Mouse (Mus musculus) liver, embryonic 15.5 days (tissue): ENCODE results near the gene Acvr2b. TPM values are rescaled to one million over a fixed set of nuclear protein-coding genes. Genes with fewer than 3 reads are reported as not detected.

ENCODE experiments used
- ATAC-seq: fragments of 200-750 bp; cut with Nextera tagmentation; 2 replicates; pipeline ENCODE4 v1.8.0; 2017; ENCODE audit warnings: moderate number of reproducible peaks, mild to moderate bottlenecking, moderate library complexity; ENCODE audit not compliant: insufficient read depth
- H3K27ac ChIP-seq: fragments of 300-500 bp; sonication (generic); replicated peaks from 2 replicates; pipeline ENCODE4 v1.5.1; 2015; ENCODE audit warnings: mild to moderate bottlenecking, inconsistent platforms
- H3K27me3 ChIP-seq: fragments of 300-500 bp; sonication (generic); 2 replicates; pipeline ENCODE4 v1.6.1; 2015; ENCODE audit warnings: mild to moderate bottlenecking, inconsistent platforms
- H3K36me3 ChIP-seq: fragments of 300-500 bp; sonication (generic); replicated peaks from 2 replicates; pipeline ENCODE4 v1.6.1; 2015; ENCODE audit warnings: moderate library complexity, mild to moderate bottlenecking, inconsistent platforms
- H3K4me1 ChIP-seq: fragments of 300-500 bp; sonication (generic); replicated peaks from 2 replicates; pipeline ENCODE4 v1.6.1; 2015; ENCODE audit warnings: inconsistent platforms
- H3K4me2 ChIP-seq: fragments of 300-500 bp; sonication (generic); 2 replicates; pipeline ENCODE4 v1.6.1; 2015; ENCODE audit warnings: moderate library complexity, mild to moderate bottlenecking, inconsistent platforms
- H3K4me3 ChIP-seq: fragments of 300-500 bp; sonication (generic); replicated peaks from 2 replicates; pipeline ENCODE4 v1.5.1; 2015; ENCODE audit warnings: mild to moderate bottlenecking, inconsistent platforms
- H3K9ac ChIP-seq: fragments of 300-500 bp; sonication (generic); 2 replicates; pipeline ENCODE4 v1.6.1; 2015; ENCODE audit warnings: moderate library complexity, mild to moderate bottlenecking, inconsistent platforms
- H3K9me3 ChIP-seq: fragments of 300-500 bp; sonication (generic); replicated peaks from 2 replicates; pipeline ENCODE4 v1.6.1; 2016; ENCODE audit warnings: inconsistent platforms
- WGBS: fragments of 180-500 bp; shearing (Covaris S2); methylation state at CpG from one replicate; pipeline ENCODE4 v1.1.7; 2015; ENCODE audit warnings: mixed read lengths; ENCODE audit not compliant: insufficient replicate concordance; 5-methylcytosine and 5-hydroxymethylcytosine counted together
- polyA plus RNA-seq: library from polyadenylated mRNA; unstranded; fragments of >200 nt; fragmentation: Nextera tagmentation; extraction: Ambion mirVana; gene quantifications from 2 replicates; pipeline ENCODE4 v1.2.1, GENCODE M21; 2015

Gene Acvr2b
- polyA plus RNA-seq, 1 experiment from 2014 or later = 3.2 TPM

DNA sequence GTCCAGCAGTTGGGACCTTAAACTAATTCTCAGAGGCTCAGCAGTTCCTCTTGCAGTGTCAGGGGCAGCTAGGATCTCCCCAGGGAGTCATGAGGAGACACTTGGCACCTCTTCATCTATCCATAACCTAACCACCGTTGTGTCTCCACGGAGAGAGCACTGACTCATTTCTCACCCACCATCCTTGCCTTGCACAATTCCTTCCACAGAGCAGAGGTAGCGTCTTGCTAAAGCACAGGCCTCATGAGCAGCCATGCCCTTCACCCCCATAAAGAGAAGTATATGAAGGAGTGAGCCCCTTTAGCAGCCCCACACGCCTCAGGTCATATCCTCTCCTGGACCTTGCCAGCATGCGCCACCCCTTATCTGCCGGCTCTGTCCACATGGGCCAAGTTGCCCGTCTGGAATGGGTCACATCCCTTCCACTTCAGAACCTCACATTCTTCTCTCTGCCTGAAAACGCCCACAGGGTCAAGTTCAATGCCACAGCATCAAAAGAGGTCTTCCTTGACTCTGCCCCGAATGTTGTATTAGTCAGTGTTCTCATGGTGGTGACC lies 71.8 kb downstream of the Acvr2b start:
- Histone ChIP-seq H3K9me3 (no peaks in the 10 kb centered on the region), H3K4me3 (no peak overlapping the region), H3K27me3 (no peaks in the 10 kb centered on the region), H3K27ac (no peak overlapping the region), H3K9ac (no peak overlapping the region), H3K4me2 (no peak overlapping the region), H3K36me3 (no peaks in the 10 kb centered on the region), H3K4me1 (peaks cover 34% of the 10 kb centered on the region)
- WGBS = 60% methylated on average over 9 of the region's 9 CpGs
- ATAC-seq = no peak

DNA sequence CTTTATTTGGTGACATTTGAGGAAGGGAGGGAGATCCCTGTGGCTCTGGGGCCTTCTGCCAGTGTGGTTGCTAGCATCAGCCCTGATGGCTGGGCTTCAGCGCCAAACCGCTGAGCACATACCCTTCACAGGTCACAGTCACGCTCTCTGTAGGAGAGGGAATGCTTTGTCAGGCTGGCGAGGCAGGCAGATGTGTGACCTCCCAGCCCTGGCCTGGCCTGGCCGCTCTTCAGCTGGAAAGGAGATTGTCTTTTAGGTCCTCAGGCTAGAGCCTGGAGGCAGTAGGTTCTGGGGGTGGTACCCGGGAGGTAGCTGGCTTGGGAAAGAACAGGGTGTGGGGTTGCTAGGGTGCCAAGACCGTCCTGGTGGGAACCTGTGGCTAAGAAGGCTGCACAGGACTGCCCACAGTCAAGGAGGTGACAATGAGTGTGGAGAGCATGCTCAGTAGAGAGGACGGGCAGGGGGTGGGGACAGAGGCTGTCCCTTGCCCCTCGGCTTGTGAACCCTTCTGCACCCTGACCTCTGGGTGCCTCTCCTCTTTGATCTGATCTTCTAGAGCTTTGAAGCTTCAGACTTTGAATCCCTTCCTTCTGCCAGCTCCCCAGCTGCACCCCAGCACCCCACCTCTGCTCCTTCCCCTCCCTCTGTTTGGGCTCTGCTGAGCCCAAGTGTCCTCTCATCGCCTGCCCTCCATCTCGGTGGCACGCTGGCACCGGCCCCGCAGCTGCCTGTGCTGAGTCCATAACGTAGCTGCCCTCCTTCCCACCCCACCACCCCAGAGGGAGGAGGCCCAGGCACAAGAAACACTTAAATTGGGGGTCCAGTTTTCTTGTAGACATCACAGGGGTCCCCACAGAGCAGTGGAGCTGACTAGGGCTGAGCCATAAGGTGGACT lies 73.0 kb downstream of the Acvr2b start:
- Histone ChIP-seq H3K4me3 (no peak overlapping the region), H3K9ac (no peak overlapping the region), H3K4me2 (no peak overlapping the region), H3K4me1 (peaks cover 22% of the 10 kb centered on the region), H3K36me3 (no peaks in the 10 kb centered on the region), H3K27ac (no peak overlapping the region), H3K9me3 (no peaks in the 10 kb centered on the region), H3K27me3 (no peaks in the 10 kb centered on the region)
- ATAC-seq = no peak
- WGBS = 59% methylated on average over 15 of the region's 15 CpGs

DNA sequence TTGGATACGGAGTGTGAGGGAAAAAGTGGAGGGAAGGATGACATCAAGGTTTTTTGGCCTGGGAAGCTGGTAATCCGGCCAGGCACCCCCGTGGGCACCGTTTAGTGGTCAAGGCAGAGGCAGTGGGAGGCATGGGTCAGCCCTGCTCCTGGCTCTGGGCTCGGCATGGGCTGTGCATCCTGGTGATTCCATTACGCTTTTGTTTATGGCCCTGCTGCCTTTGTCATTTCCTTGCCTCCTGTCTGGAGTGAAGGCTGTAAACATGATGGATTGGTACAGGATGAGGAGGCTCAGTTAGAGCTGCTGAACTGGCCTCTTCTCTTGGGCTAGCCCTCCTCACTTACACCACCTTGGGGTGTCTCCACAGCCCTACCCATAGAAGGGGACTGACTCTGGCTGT lies 75.8 kb downstream of the Acvr2b start:
- H3K4me1 ChIP-seq = peaks cover 16% of the 10 kb centered on the region
- no peaks in the 10 kb centered on the region for H3K36me3 ChIP-seq
- no peaks in the 10 kb centered on the region for H3K27me3 ChIP-seq
- no peak overlapping the region for H3K4me3 ChIP-seq
- H3K9ac ChIP-seq = no peak overlapping the region
- H3K27ac ChIP-seq = no peak overlapping the region
- H3K9me3 ChIP-seq = no peaks in the 10 kb centered on the region
- 37% methylated on average over 6 of the region's 6 CpGs for WGBS
- no peak for ATAC-seq
- H3K4me2 ChIP-seq = no peak overlapping the region

DNA sequence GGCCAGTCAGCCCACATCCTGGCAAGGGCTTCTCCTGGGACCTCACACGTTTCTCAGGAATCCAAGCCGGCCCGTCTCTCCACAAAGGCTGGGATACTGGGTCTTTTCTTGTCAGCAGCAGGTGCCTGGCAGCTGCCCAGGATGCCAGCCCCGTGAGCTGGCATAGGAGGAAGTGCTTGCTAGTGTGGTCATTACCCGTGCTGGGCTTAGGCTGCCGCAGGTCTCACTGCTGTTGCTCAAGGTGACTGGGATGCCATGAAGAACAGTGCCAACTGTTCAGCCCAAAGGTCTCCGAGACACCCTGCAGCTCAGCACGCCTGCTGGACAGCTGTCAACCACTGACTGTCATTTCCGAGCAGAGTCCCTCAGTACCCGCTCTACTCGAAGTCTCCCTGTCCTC lies 76.4 kb downstream of the Acvr2b start:
- Histone ChIP-seq H3K9me3 (no peaks in the 10 kb centered on the region), H3K27ac (no peak overlapping the region), H3K4me2 (no peak overlapping the region), H3K9ac (no peak overlapping the region), H3K4me1 (peaks cover 10% of the 10 kb centered on the region), H3K27me3 (no peaks in the 10 kb centered on the region), H3K4me3 (no peak overlapping the region), H3K36me3 (no peaks in the 10 kb centered on the region)
- no peak for ATAC-seq
- 67% methylated on average over 11 of the region's 11 CpGs for WGBS

- H3K27ac ChIP-seq = no peak overlapping the region
- no peaks in the 10 kb centered on the region for H3K36me3 ChIP-seq
- WGBS = 56% methylated on average over 8 of the region's 8 CpGs
- no peak for ATAC-seq
- H3K9me3 ChIP-seq = no peaks in the 10 kb centered on the region
- H3K9ac ChIP-seq = no peak overlapping the region
- H3K4me2 ChIP-seq = no peak overlapping the region
- H3K27me3 ChIP-seq = no peaks in the 10 kb centered on the region
- no peak overlapping the region for H3K4me3 ChIP-seq
- peaks cover 9% of the 10 kb centered on the region for H3K4me1 ChIP-seq
Measured at GRCm38 (mm10) chr9:119479297-119479696, 77.4 kb downstream of the Acvr2b start.

DNA sequence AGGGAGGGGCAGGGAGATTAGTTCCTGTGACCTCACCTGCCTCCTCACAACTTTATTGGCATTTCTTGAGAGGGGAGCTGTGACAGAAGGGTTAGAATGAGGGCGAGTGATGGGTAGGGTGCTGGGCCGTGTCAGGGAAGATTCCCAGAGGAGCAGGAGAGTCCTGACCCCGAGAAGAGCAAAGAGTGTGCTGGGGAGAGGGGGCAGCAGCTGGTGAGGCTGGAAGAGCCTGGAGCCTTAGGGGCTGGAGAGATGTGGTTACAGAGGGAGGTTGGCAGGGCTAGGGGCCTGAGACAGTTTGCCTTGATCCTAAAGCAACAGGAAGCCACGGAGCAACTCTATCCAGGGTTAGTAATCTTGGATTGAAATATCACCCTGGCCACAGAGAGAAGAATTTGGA lies 79.7 kb downstream of the Acvr2b start:
- no peak for ATAC-seq
- Histone ChIP-seq H3K36me3 (no peaks in the 10 kb centered on the region), H3K4me1 (no peaks in the 10 kb centered on the region), H3K27me3 (no peaks in the 10 kb centered on the region), H3K27ac (no peak overlapping the region), H3K9ac (no peak overlapping the region), H3K9me3 (no peaks in the 10 kb centered on the region), H3K4me2 (no peak overlapping the region), H3K4me3 (no peak overlapping the region)
- 58% methylated on average over 4 of the region's 4 CpGs for WGBS

GRCm38 (mm10) chr9:119483554-119484353 lies 81.8 kb downstream of the Acvr2b start:
- no peak overlapping the region for H3K4me3 ChIP-seq
- no peak overlapping the region for H3K27ac ChIP-seq
- H3K36me3 ChIP-seq = no peaks in the 10 kb centered on the region
- H3K4me1 ChIP-seq = no peaks in the 10 kb centered on the region
- no peaks in the 10 kb centered on the region for H3K27me3 ChIP-seq
- no peak overlapping the region for H3K9ac ChIP-seq
- no peak overlapping the region for H3K4me2 ChIP-seq
- ATAC-seq = no peak
- no peaks in the 10 kb centered on the region for H3K9me3 ChIP-seq
- WGBS = 46% methylated on average over 23 of the region's 23 CpGs

- no peak overlapping the region for H3K9ac ChIP-seq
- 65% methylated on average over 9 of the region's 9 CpGs for WGBS
- no peak for ATAC-seq
- no peak overlapping the region for H3K4me2 ChIP-seq
- no peak overlapping the region for H3K4me3 ChIP-seq
- no peaks in the 10 kb centered on the region for H3K9me3 ChIP-seq
- H3K4me1 ChIP-seq = no peaks in the 10 kb centered on the region
- H3K27me3 ChIP-seq = no peaks in the 10 kb centered on the region
- no peak overlapping the region for H3K27ac ChIP-seq
- H3K36me3 ChIP-seq = no peaks in the 10 kb centered on the region
Measured at GRCm38 (mm10) chr9:119484420-119484819, 82.5 kb downstream of the Acvr2b start.

Other genes with a start within 250 kb of the Acvr2b start
- 19.0 and 24.7 TPM in 2 replicates for gene Acaa1b, start 245.0 kb upstream of the Acvr2b start, polyA plus RNA-seq
- gene Gm47289, start 243.0 kb upstream of the Acvr2b start, polyA plus RNA-seq = not detected in 2 replicates
- not detected in 2 replicates for gene Slc22a13, start 193.0 kb upstream of the Acvr2b start, polyA plus RNA-seq
- gene Oxsr1, start 79.7 kb upstream of the Acvr2b start, polyA plus RNA-seq = 4.8 and 5.6 TPM in 2 replicates
- gene Acaa1a, start 62.4 kb upstream of the Acvr2b start, polyA plus RNA-seq = 42.4 and 51.5 TPM in 2 replicates
- gene Myd88, start 60.7 kb upstream of the Acvr2b start, polyA plus RNA-seq = 15.3 and 17.0 TPM in 2 replicates
- 3.7 and 3.8 TPM in 2 replicates for gene Xylb, start 44.7 kb upstream of the Acvr2b start, polyA plus RNA-seq
- gene Slc22a14, start 36.6 kb upstream of the Acvr2b start, polyA plus RNA-seq = 0.07 TPM in 1 of 2 replicates, not detected in the other
- gene Exog, start 42.8 kb downstream of the Acvr2b start, polyA plus RNA-seq = 5.8 and 6.6 TPM in 2 replicates
- gene Scn5a, start 176.9 kb downstream of the Acvr2b start, polyA plus RNA-seq = 0.03 and 0.05 TPM in 2 replicates